Mouse (Mus musculus) olfactory bulb, adult 2 months (tissue): ENCODE measurements at regions not wholly inside any gene's neighbourhood (a gene's known extent, or its start where the extent isn't known, plus 50 kb on each side); places are given as distances from the start of the nearest gene placed in this dataset.

Source experiments
- CTCF ChIP-seq: fragments of 200-500 bp; IDR thresholded peaks from 2 replicates; pipeline ENCODE4 v1.5.1; 2012; ENCODE audit warnings: low read depth, mild to moderate bottlenecking, low read length, moderate library complexity; ENCODE audit not compliant: insufficient read depth
- POLR2A ChIP-seq: fragments of 200-500 bp; IDR thresholded peaks from 2 replicates; pipeline ENCODE4 v1.6.1; 2012; ENCODE audit warnings: mild to moderate bottlenecking, low read depth, low read length, moderate library complexity; ENCODE audit not compliant: insufficient read depth

DNA sequence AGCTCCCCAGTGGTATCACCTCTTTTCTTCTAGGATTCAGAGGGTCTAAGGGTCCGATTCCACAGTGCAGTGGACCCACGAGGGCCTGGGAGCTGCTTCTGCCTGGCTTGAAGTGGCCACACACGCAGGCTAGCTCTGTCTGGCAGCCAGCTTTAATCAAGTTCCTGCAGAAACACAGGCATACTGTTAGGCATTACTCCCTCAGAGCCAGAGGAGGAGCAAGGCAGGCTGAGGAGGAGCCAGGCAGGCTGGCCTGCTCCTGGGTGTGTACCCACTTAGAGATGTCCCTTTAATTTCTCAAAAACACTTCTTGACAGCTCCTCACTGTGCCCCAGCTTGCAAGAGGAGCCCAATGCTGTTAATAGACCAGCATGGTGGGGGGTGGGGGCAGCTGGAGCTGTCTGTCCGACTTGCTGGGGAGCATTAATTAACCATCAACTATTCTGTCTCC, 191.1 kb downstream of the Fam43a start:
- TF ChIP-seq POLR2A (no peak), CTCF (no peak)
